Comparison of ENCODE assay signal across 8 mouse cellular contexts in the genomic region with DNA sequence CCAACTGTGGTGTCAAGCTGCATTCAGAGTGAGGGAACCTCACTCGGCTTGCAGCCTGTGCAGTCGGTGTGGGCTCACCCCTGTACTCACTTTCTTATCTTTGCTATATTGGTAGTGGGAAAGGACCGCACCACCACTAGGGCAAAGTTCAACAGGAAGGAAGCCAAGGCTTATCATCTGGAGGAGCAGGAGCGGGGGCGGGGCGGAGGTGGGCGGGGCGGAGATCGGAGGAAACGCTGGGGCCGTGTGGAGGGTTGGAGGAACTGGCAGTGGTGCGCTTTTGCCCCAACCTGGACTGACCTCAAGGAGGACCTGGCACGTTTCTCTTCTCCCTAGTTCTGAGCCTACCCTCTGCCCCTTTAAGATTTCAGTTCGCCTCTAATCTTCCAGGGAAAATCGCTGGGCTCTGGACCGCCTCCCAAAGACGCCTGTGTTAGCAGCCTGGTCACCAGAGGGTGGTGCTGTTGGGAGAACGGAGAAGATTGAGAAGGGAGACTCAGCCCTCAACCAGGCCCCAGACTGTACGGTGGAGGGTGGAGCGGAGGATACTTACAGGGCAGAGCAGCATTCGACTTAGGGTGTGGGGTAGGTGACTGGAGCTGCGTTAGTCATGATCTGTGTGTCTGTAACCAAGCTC. TPM values are rescaled to one million over a fixed set of nuclear protein-coding genes. Genes with fewer than 3 reads are reported as not detected.
DNase-seq lines count a peak whose midpoint lies in the region; ATAC-seq lines count a peak whose summit lies in the region.

No protein-coding gene starts in this region.

- no peaks in the 10 kb centered on the region for H3K9me3 ChIP-seq in hindbrain, embryonic 11.5 days (ENCODE audit: control insufficient read depth, low read length)

- H3K4me2 ChIP-seq in hindbrain, embryonic 11.5 days (replicated peaks; ENCODE audit: low read depth, low read length) = peak overlapping the region; percentile 38

- H3K36me3 ChIP-seq in hindbrain, embryonic 11.5 days (ENCODE audit: control insufficient read depth, insufficient read depth, low read length) = no peaks in the 10 kb centered on the region
- H3K36me3 ChIP-seq in macrophage (ENCODE audit: inconsistent target) = no peaks in the 10 kb centered on the region

- H3K4me3 ChIP-seq in hindbrain, embryonic 11.5 days (ENCODE audit: low read depth, low read length) = peak overlapping the region; percentile 32
- peak overlapping the region; percentile 5; the same call in 1 of the 2 replicates for H3K4me3 ChIP-seq in macrophage (ENCODE audit: inconsistent target)

- WGBS in hindbrain, embryonic 11.5 days = 4% methylated on average over 21 of the region's 22 CpGs
- 5% methylated on average over 22 of the region's 22 CpGs for WGBS in macrophage (ENCODE audit: missing documents)

- no peaks in the 10 kb centered on the region for H3K27me3 ChIP-seq in hindbrain, embryonic 11.5 days (ENCODE audit: control insufficient read depth, insufficient read depth, low read length)

- no peak overlapping the region for H3K27ac ChIP-seq in hindbrain, embryonic 11.5 days (ENCODE audit: low read depth, low read length)
- H3K27ac ChIP-seq in macrophage = peak overlapping the region; percentile 79

- peak overlapping the region; percentile 37; the same call in 1 of the 2 replicates for H3K9ac ChIP-seq in hindbrain, embryonic 11.5 days (ENCODE audit: low read depth, low read length)

- ATAC-seq in hindbrain, embryonic 11.5 days (ENCODE audit: low FRiP score) = peak; percentile 92

- H3K4me1 ChIP-seq in hindbrain, embryonic 11.5 days (replicated peaks; ENCODE audit: control insufficient read depth, insufficient read depth, low read length) = no peaks in the 10 kb centered on the region; the same call in 1 of the 2 replicates

- H3K79me2 ChIP-seq in macrophage (ENCODE audit: inconsistent target) = no peaks in the 10 kb centered on the region

- peak; percentile 71 for DNase-seq in T-cell, adult 2 months (ENCODE audit: low spot score)
- peak; percentile 63 for DNase-seq in cerebellum, adult 9-10 months
- peak; percentile 70 for DNase-seq in forelimb bud, embryonic 11.5 days (ENCODE audit: low read depth, low spot score)
- peak; percentile 82 for DNase-seq in hindbrain, embryonic 11.5 days (ENCODE audit: low spot score)
- peak; percentile 39 to 54 for DNase-seq in layer of hippocampus, postnatal 14 days (ENCODE audit: low spot score in 2 of 2)
- DNase-seq in retina, postnatal 7 days (ENCODE audit: low read depth, low spot score) = peak; percentile 74
- peak; percentile 83 for DNase-seq in urinary bladder, postnatal 14 days (ENCODE audit: low spot score)

RNA-seq across cellular contexts. Expression of a gene that starts 23.1 kb away (rescaled TPM):
- polyA plus RNA-seq in hindbrain, embryonic 11.5 days (2014; fragmentation: Nextera tagmentation; extraction: Ambion mirVana) = 987 and 1,009 TPM in 2 replicates
- 100 to 1,000 TPM; 340 to 354 TPM for total RNA-seq in layer of hippocampus, postnatal 14 days (2021)
- 10 to 100 TPM in 23 of 26 experiments, 1 to 10 TPM in 3; 9.0 to 60.1 (median 21.2) TPM for total RNA-seq in macrophage (2018; cell fraction: chromatin; rRNA removed)
- total RNA-seq in macrophage (2018; cell fraction: cytosol; rRNA removed) = 100 to 1,000 TPM; 198 to 409 (median 269) TPM
- total RNA-seq in macrophage (2018; cell fraction: nucleus; rRNA removed) = 10 to 100 TPM; 25.2 to 96.1 (median 48.3) TPM
- 366 to 429 TPM (median 381 TPM) in 3 replicates for polyA plus RNA-seq in macrophage (2018)

RNA-seq across cellular contexts. Expression of a gene that starts 53.9 kb away (rescaled TPM):
- polyA plus RNA-seq in hindbrain, embryonic 11.5 days (2014; fragmentation: Nextera tagmentation; extraction: Ambion mirVana) = 23.3 and 27.6 TPM in 2 replicates
- total RNA-seq in layer of hippocampus, postnatal 14 days (2021) = 10 to 100 TPM; 72.9 to 90.5 TPM
- total RNA-seq in macrophage (2018; cell fraction: chromatin; rRNA removed) = 10 to 100 TPM in 16 of 26 experiments, 1 to 10 TPM in 10; 2.4 to 91.2 (median 10.7) TPM
- total RNA-seq in macrophage (2018; cell fraction: cytosol; rRNA removed) = 1 to 10 TPM; 3.0 to 7.4 (median 4.4) TPM
- total RNA-seq in macrophage (2018; cell fraction: nucleus; rRNA removed) = 10 to 100 TPM in 10 of 26 experiments, 1 to 10 TPM in 16; 4.9 to 44.7 (median 8.8) TPM
- polyA plus RNA-seq in macrophage (2018) = 2.5 to 6.1 TPM (median 3.5 TPM) in 3 replicates
